40 mouse cellular contexts compared by ENCODE assay signal in the genomic region with DNA sequence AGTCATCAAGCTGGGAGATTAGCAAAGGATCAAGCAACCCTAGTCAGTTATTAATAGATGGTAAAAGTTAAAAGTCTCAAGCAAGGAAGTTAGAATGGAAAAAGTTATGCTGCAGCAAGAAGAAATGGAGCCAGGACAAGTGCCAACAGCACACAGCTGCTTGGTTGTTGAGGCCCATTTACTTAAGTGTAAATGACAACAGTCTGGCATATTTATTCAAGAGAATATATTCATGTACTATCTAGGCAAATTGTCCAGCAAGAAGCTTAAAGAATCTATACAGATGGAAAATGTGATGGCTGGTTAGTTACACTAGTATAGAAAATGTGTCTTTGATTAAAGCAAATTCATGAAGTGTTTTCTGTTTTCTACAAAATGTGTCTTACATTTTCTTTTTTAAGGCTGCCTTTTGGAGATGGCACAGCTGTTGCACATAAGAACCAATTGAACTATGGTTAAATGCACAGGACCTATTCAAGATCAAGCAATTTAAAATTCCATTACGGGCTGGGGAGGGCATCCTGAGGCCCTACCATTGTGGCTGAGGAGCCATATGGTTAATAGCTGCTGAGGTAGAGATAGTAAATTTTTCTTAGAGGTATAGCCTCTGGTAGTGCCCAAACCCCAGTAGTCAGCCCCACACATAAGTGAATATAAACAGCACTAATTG. TPM values are rescaled to one million over a fixed set of nuclear protein-coding genes. Genes with fewer than 3 reads are reported as not detected.
A peak's percentile ranks its signal among the peaks of the same experiment; 100 is the strongest.
DNase-seq lines count a peak whose midpoint lies in the region; ATAC-seq and TF ChIP-seq lines count a peak whose summit lies in the region.
"Had no signal": no experiment of that assay in that cellular context is flagged by ENCODE, and none has a peak within 500 bp of the region (broad histone marks: within the 10 kb centered on the region; RNA-seq: fewer than 3 reads in every experiment).

No protein-coding gene starts in this region.

- H3K27me3 ChIP-seq in embryonic facial prominence, embryonic 11.5 days (ENCODE audit: control insufficient read depth, insufficient read depth, low read length): no peaks in the 10 kb centered on the region
- H3K27me3 ChIP-seq in embryonic facial prominence, embryonic 10.5 days (replicated peaks; ENCODE audit: low read depth, poor library complexity, severe bottlenecking): no peaks in the 10 kb centered on the region
- H3K27me3 ChIP-seq in limb, embryonic 14.5 days (ENCODE audit: control insufficient read depth, insufficient read depth, low read length): no peaks in the 10 kb centered on the region
- H3K27me3 ChIP-seq in limb, embryonic 10.5 days (ENCODE audit: low read depth, poor library complexity, severe bottlenecking): no peaks in the 10 kb centered on the region
- H3K27me3 ChIP-seq in midbrain, postnatal 0 days (ENCODE audit: insufficient read depth, low read length): no peaks in the 10 kb centered on the region
- H3K27me3 ChIP-seq in midbrain, embryonic 15.5 days (replicated peaks): no peaks in the 10 kb centered on the region
- H3K27me3 ChIP-seq in midbrain, embryonic 16.5 days (ENCODE audit: control insufficient read depth, insufficient read depth, low read depth, low read length): no peaks in the 10 kb centered on the region
- H3K27me3 ChIP-seq: CH12.LX; embryonic facial prominence, embryonic 13.5 days; forebrain, embryonic 12.5 days; heart, embryonic 13.5 days; kidney, embryonic 15.5 days; limb, embryonic 15.5 days; liver, embryonic 13.5 days; megakaryocyte, embryonic 14.5 days; midbrain, embryonic 13.5 days had no signal

- DNase-seq in embryonic facial prominence, embryonic 11.5 days (ENCODE audit: low spot score): peak; percentile 7
- no peak for DNase-seq in embryonic facial prominence, embryonic 10.5 days (ENCODE audit: low spot score)
- DNase-seq in limb, embryonic 14.5 days (ENCODE audit: low spot score): peak; percentile 43
- DNase-seq in limb, embryonic 10.5 days (ENCODE audit: low spot score): no peak
- DNase-seq in midbrain, postnatal 0 days (ENCODE audit: low spot score): peak; percentile 22
- peak; percentile 2 for DNase-seq in lung, postnatal 14 days
- DNase-seq: adrenal gland, adult 8-10 months; cerebellum, adult 11 months; cerebellum, adult 9-10 months; cerebellum, postnatal 36 days; gastrocnemius, adult 2 months; kidney, adult 18-20 months; kidney, postnatal 36 days; liver, embryonic 13.5 days had no signal

- no peak overlapping the region for H3K9ac ChIP-seq in embryonic facial prominence, embryonic 11.5 days (replicated peaks; ENCODE audit: low read length)
- H3K9ac ChIP-seq in limb, embryonic 14.5 days (ENCODE audit: low read depth, low read length, severe bottlenecking): no peak overlapping the region
- H3K9ac ChIP-seq in midbrain, postnatal 0 days (replicated peaks; ENCODE audit: low read length, poor library complexity, severe bottlenecking): no peak overlapping the region
- no peak overlapping the region for H3K9ac ChIP-seq in midbrain, embryonic 15.5 days
- no peak overlapping the region for H3K9ac ChIP-seq in midbrain, embryonic 16.5 days (ENCODE audit: low read depth, low read length)
- H3K9ac ChIP-seq: embryonic facial prominence, embryonic 13.5 days; forebrain, embryonic 12.5 days; heart, embryonic 13.5 days; hindbrain, embryonic 14.5 days; kidney, embryonic 15.5 days; limb, embryonic 15.5 days; liver, embryonic 13.5 days; midbrain, embryonic 13.5 days had no signal

- H3K4me3 ChIP-seq in embryonic facial prominence, embryonic 11.5 days (ENCODE audit: low read depth, low read length): no peak overlapping the region
- H3K4me3 ChIP-seq in embryonic facial prominence, embryonic 10.5 days: no peak overlapping the region
- no peak overlapping the region for H3K4me3 ChIP-seq in limb, embryonic 14.5 days (replicated peaks; ENCODE audit: low read length)
- H3K4me3 ChIP-seq in limb, embryonic 10.5 days: no peak overlapping the region
- no peak overlapping the region for H3K4me3 ChIP-seq in midbrain, postnatal 0 days (ENCODE audit: low read depth, low read length)
- H3K4me3 ChIP-seq in midbrain, embryonic 15.5 days: no peak overlapping the region
- no peak overlapping the region for H3K4me3 ChIP-seq in midbrain, embryonic 16.5 days (ENCODE audit: low read depth, low read length)
- H3K4me3 ChIP-seq: embryonic facial prominence, embryonic 13.5 days; forebrain, embryonic 12.5 days; gastrocnemius, adult 2 months; heart, embryonic 13.5 days; kidney, embryonic 15.5 days; layer of hippocampus, adult 2 months; left cerebral cortex, adult 2 months; limb, embryonic 15.5 days; liver, embryonic 13.5 days; megakaryocyte, embryonic 14.5 days; midbrain, embryonic 13.5 days had no signal

- no peak overlapping the region for H3K27ac ChIP-seq in embryonic facial prominence, embryonic 11.5 days (replicated peaks; ENCODE audit: low read depth, low read length)
- H3K27ac ChIP-seq in embryonic facial prominence, embryonic 10.5 days (replicated peaks): no peak overlapping the region
- H3K27ac ChIP-seq in limb, embryonic 14.5 days (replicated peaks; ENCODE audit: low read depth, low read length): no peak overlapping the region
- H3K27ac ChIP-seq in limb, embryonic 10.5 days: no peak overlapping the region
- no peak overlapping the region for H3K27ac ChIP-seq in midbrain, postnatal 0 days (ENCODE audit: low read depth, low read length)
- no peak overlapping the region for H3K27ac ChIP-seq in midbrain, embryonic 15.5 days
- H3K27ac ChIP-seq in midbrain, embryonic 16.5 days (ENCODE audit: low read length): no peak overlapping the region
- H3K27ac ChIP-seq: forebrain, embryonic 12.5 days; gastrocnemius, adult 2 months; heart, embryonic 13.5 days; hindbrain, embryonic 14.5 days; kidney, embryonic 15.5 days; layer of hippocampus, adult 2 months; left cerebral cortex, adult 2 months; limb, embryonic 15.5 days; liver, embryonic 13.5 days; midbrain, embryonic 13.5 days had no signal

- no peak for TF ChIP-seq CTCF in midbrain, postnatal 0 days (IDR thresholded peaks at IDR 0.05)

- H3K9me3 ChIP-seq in embryonic facial prominence, embryonic 11.5 days (replicated peaks; ENCODE audit: control insufficient read depth, low read length): no peaks in the 10 kb centered on the region
- H3K9me3 ChIP-seq in embryonic facial prominence, embryonic 10.5 days: no peaks in the 10 kb centered on the region
- no peaks in the 10 kb centered on the region for H3K9me3 ChIP-seq in limb, embryonic 14.5 days (ENCODE audit: control insufficient read depth, low read length)
- no peaks in the 10 kb centered on the region for H3K9me3 ChIP-seq in limb, embryonic 10.5 days (replicated peaks)
- no peaks in the 10 kb centered on the region for H3K9me3 ChIP-seq in midbrain, postnatal 0 days (ENCODE audit: low read length)
- H3K9me3 ChIP-seq in midbrain, embryonic 15.5 days: no peaks in the 10 kb centered on the region
- H3K9me3 ChIP-seq in midbrain, embryonic 16.5 days (replicated peaks; ENCODE audit: control insufficient read depth, low read length, poor library complexity, severe bottlenecking): no peaks in the 10 kb centered on the region
- H3K9me3 ChIP-seq: embryonic facial prominence, embryonic 13.5 days; forebrain, embryonic 12.5 days; heart, embryonic 13.5 days; kidney, embryonic 15.5 days; limb, embryonic 15.5 days; liver, embryonic 13.5 days; megakaryocyte, embryonic 14.5 days; midbrain, embryonic 13.5 days had no signal

- no peaks in the 10 kb centered on the region for H3K4me1 ChIP-seq in embryonic facial prominence, embryonic 11.5 days (ENCODE audit: control insufficient read depth, insufficient read depth, low read length)
- H3K4me1 ChIP-seq in embryonic facial prominence, embryonic 10.5 days: no peaks in the 10 kb centered on the region
- H3K4me1 ChIP-seq in limb, embryonic 14.5 days (ENCODE audit: control insufficient read depth, insufficient read depth, low read length): no peaks in the 10 kb centered on the region
- no peaks in the 10 kb centered on the region for H3K4me1 ChIP-seq in limb, embryonic 10.5 days
- H3K4me1 ChIP-seq in midbrain, postnatal 0 days (ENCODE audit: insufficient read depth, low read length): no peaks in the 10 kb centered on the region
- H3K4me1 ChIP-seq in midbrain, embryonic 15.5 days: no peaks in the 10 kb centered on the region
- H3K4me1 ChIP-seq in midbrain, embryonic 16.5 days (ENCODE audit: control insufficient read depth, insufficient read depth, low read length): no peaks in the 10 kb centered on the region
- H3K4me1 ChIP-seq: forebrain, embryonic 12.5 days; heart, embryonic 13.5 days; kidney, embryonic 15.5 days; limb, embryonic 15.5 days; liver, embryonic 13.5 days; megakaryocyte, embryonic 14.5 days; midbrain, embryonic 13.5 days had no signal

- no peak for TF ChIP-seq POLR2A in limb, embryonic 14.5 days (IDR thresholded peaks at IDR 0.05; ENCODE audit: borderline replicate concordance, extremely low read depth, insufficient read depth, insufficient read length)

- H3K4me2 ChIP-seq in embryonic facial prominence, embryonic 11.5 days (ENCODE audit: low read depth, low read length): no peak overlapping the region
- no peak overlapping the region for H3K4me2 ChIP-seq in limb, embryonic 14.5 days (replicated peaks; ENCODE audit: low read depth, low read length, severe bottlenecking)
- H3K4me2 ChIP-seq in midbrain, postnatal 0 days (ENCODE audit: low read depth, low read length, poor library complexity, severe bottlenecking): no peak overlapping the region
- no peak overlapping the region for H3K4me2 ChIP-seq in midbrain, embryonic 15.5 days
- no peak overlapping the region for H3K4me2 ChIP-seq in midbrain, embryonic 16.5 days (ENCODE audit: low read length)
- H3K4me2 ChIP-seq: embryonic facial prominence, embryonic 13.5 days; forebrain, embryonic 12.5 days; heart, embryonic 13.5 days; hindbrain, embryonic 14.5 days; kidney, embryonic 15.5 days; limb, embryonic 15.5 days; liver, embryonic 13.5 days; midbrain, embryonic 13.5 days had no signal

- ATAC-seq in embryonic facial prominence, embryonic 11.5 days (replicated peaks; ENCODE audit: insufficient number of reproducible peaks, low FRiP score, low TSS enrichment, low read depth): no peak
- ATAC-seq in limb, embryonic 14.5 days (ENCODE audit: low FRiP score, low read depth): no peak
- no peak for ATAC-seq in midbrain, postnatal 0 days (ENCODE audit: low FRiP score)
- no peak for ATAC-seq in midbrain, embryonic 15.5 days (replicated peaks)
- no peak for ATAC-seq in midbrain, embryonic 16.5 days
- ATAC-seq: midbrain, embryonic 13.5 days had no signal

- WGBS in embryonic facial prominence, embryonic 11.5 days: 64% methylated on average over 1 of the region's 1 CpGs
- 72% methylated on average over 1 of the region's 1 CpGs for WGBS in embryonic facial prominence, embryonic 10.5 days
- WGBS in limb, embryonic 14.5 days: 69% methylated on average over 1 of the region's 1 CpGs
- 81% methylated on average over 1 of the region's 1 CpGs for WGBS in limb, embryonic 10.5 days
- WGBS in midbrain, postnatal 0 days: 96% methylated on average over 1 of the region's 1 CpGs
- WGBS in midbrain, embryonic 15.5 days: 84% methylated on average over 1 of the region's 1 CpGs
- 82% methylated on average over 1 of the region's 1 CpGs for WGBS in midbrain, embryonic 16.5 days

- H3K36me3 ChIP-seq in embryonic facial prominence, embryonic 11.5 days (replicated peaks; ENCODE audit: control insufficient read depth, insufficient read depth, low read depth, low read length): no peaks in the 10 kb centered on the region
- H3K36me3 ChIP-seq in embryonic facial prominence, embryonic 10.5 days (replicated peaks): no peaks in the 10 kb centered on the region
- H3K36me3 ChIP-seq in limb, embryonic 14.5 days (ENCODE audit: control insufficient read depth, insufficient read depth, low read length): no peaks in the 10 kb centered on the region
- H3K36me3 ChIP-seq in limb, embryonic 10.5 days: no peaks in the 10 kb centered on the region
- H3K36me3 ChIP-seq in midbrain, postnatal 0 days (ENCODE audit: insufficient read depth, low read length): no peaks in the 10 kb centered on the region
- H3K36me3 ChIP-seq in midbrain, embryonic 15.5 days (replicated peaks): no peaks in the 10 kb centered on the region
- no peaks in the 10 kb centered on the region for H3K36me3 ChIP-seq in midbrain, embryonic 16.5 days (ENCODE audit: control insufficient read depth, insufficient read depth, low read length)
- H3K36me3 ChIP-seq: embryonic facial prominence, embryonic 13.5 days; forebrain, embryonic 12.5 days; heart, embryonic 13.5 days; kidney, embryonic 15.5 days; limb, embryonic 15.5 days; liver, embryonic 13.5 days; midbrain, embryonic 13.5 days had no signal

RNA-seq across cellular contexts. Expression of a gene that starts 8.1 kb away (rescaled TPM):
- polyA plus RNA-seq in embryonic facial prominence, embryonic 11.5 days (2014; fragmentation: Nextera tagmentation; extraction: Ambion mirVana): not detected in 2 replicates
- not detected in 2 replicates for polyA plus RNA-seq in embryonic facial prominence, embryonic 10.5 days (2016; fragmentation: Nextera tagmentation; extraction: Ambion mirVana)
- polyA plus RNA-seq in limb, embryonic 14.5 days (2012; rRNA removed): 0.06 and 0.08 TPM in 2 replicates
- polyA plus RNA-seq in limb, embryonic 14.5 days (2014; fragmentation: Nextera tagmentation; extraction: Ambion mirVana): not detected in 2 replicates
- polyA plus RNA-seq in limb, embryonic 10.5 days (2016; fragmentation: Nextera tagmentation; extraction: Ambion mirVana): not detected in 2 replicates
- not detected in 2 replicates for total RNA-seq in midbrain, postnatal 0 days (2014; rRNA removed)
- not detected in 2 replicates for polyA plus RNA-seq in midbrain, postnatal 0 days (2015; fragmentation: Nextera tagmentation; extraction: Ambion mirVana)
- not detected in 2 replicates for polyA plus RNA-seq in midbrain, embryonic 15.5 days (2015; fragmentation: Nextera tagmentation; extraction: Ambion mirVana)
- polyA plus RNA-seq in midbrain, embryonic 16.5 days (2015; fragmentation: Nextera tagmentation; extraction: Ambion mirVana): not detected in 2 replicates
- total RNA-seq: adrenal gland, adult 8-10 months; adrenal gland, postnatal 4 days; CH12.LX; ES-E14; gastrocnemius, adult 2 months; heart, adult 8-10 months; heart, postnatal 10 days; hematopoietic stem cell, adult 5-6 weeks; layer of hippocampus, adult 2 months; layer of hippocampus, postnatal 14 days; left cerebral cortex, adult 2 months; left cerebral cortex, postnatal 36 days; neutrophil, adult 5-6 weeks had no signal
- polyA plus RNA-seq: C2C12; embryonic facial prominence, embryonic 13.5 days; forebrain, embryonic 12.5 days; gonadal fat pad, adult 2 months; heart, embryonic 13.5 days; hindbrain, embryonic 14.5 days; intestine, embryonic 14.5 days; kidney, embryonic 15.5 days; limb, embryonic 15.5 days; liver, embryonic 13.5 days; midbrain, embryonic 13.5 days; neural tube, embryonic 11.5 days; testis, adult 2 months had no signal

RNA-seq across cellular contexts. Expression of a gene that starts 30.0 kb away (rescaled TPM):
- polyA plus RNA-seq in embryonic facial prominence, embryonic 11.5 days (2014; fragmentation: Nextera tagmentation; extraction: Ambion mirVana): not detected in 2 replicates
- polyA plus RNA-seq in embryonic facial prominence, embryonic 10.5 days (2016; fragmentation: Nextera tagmentation; extraction: Ambion mirVana): not detected in 2 replicates
- polyA plus RNA-seq in limb, embryonic 14.5 days (2012; rRNA removed): not detected in 2 replicates
- not detected in 2 replicates for polyA plus RNA-seq in limb, embryonic 14.5 days (2014; fragmentation: Nextera tagmentation; extraction: Ambion mirVana)
- polyA plus RNA-seq in limb, embryonic 10.5 days (2016; fragmentation: Nextera tagmentation; extraction: Ambion mirVana): not detected in 2 replicates
- not detected in 2 replicates for total RNA-seq in midbrain, postnatal 0 days (2014; rRNA removed)
- not detected in 2 replicates for polyA plus RNA-seq in midbrain, postnatal 0 days (2015; fragmentation: Nextera tagmentation; extraction: Ambion mirVana)
- polyA plus RNA-seq in midbrain, embryonic 15.5 days (2015; fragmentation: Nextera tagmentation; extraction: Ambion mirVana): not detected in 2 replicates
- not detected in 2 replicates for polyA plus RNA-seq in midbrain, embryonic 16.5 days (2015; fragmentation: Nextera tagmentation; extraction: Ambion mirVana)
- total RNA-seq: adrenal gland, adult 8-10 months; adrenal gland, postnatal 4 days; CH12.LX; ES-E14; gastrocnemius, adult 2 months; heart, adult 8-10 months; heart, postnatal 10 days; hematopoietic stem cell, adult 5-6 weeks; layer of hippocampus, adult 2 months; layer of hippocampus, postnatal 14 days; left cerebral cortex, adult 2 months; left cerebral cortex, postnatal 36 days; neutrophil, adult 5-6 weeks had no signal
- polyA plus RNA-seq: C2C12; embryonic facial prominence, embryonic 13.5 days; forebrain, embryonic 12.5 days; gonadal fat pad, adult 2 months; heart, embryonic 13.5 days; hindbrain, embryonic 14.5 days; intestine, embryonic 14.5 days; kidney, embryonic 15.5 days; limb, embryonic 15.5 days; liver, embryonic 13.5 days; midbrain, embryonic 13.5 days; neural tube, embryonic 11.5 days; testis, adult 2 months had no signal

RNA-seq across cellular contexts. Expression of a gene that starts 30.1 kb away (rescaled TPM):
- not detected in 2 replicates for polyA plus RNA-seq in embryonic facial prominence, embryonic 11.5 days (2014; fragmentation: Nextera tagmentation; extraction: Ambion mirVana)
- polyA plus RNA-seq in embryonic facial prominence, embryonic 10.5 days (2016; fragmentation: Nextera tagmentation; extraction: Ambion mirVana): not detected in 2 replicates
- polyA plus RNA-seq in limb, embryonic 14.5 days (2012; rRNA removed): not detected in 2 replicates
- not detected in 2 replicates for polyA plus RNA-seq in limb, embryonic 14.5 days (2014; fragmentation: Nextera tagmentation; extraction: Ambion mirVana)
- polyA plus RNA-seq in limb, embryonic 10.5 days (2016; fragmentation: Nextera tagmentation; extraction: Ambion mirVana): not detected in 2 replicates
- total RNA-seq in midbrain, postnatal 0 days (2014; rRNA removed): not detected in 2 replicates
- polyA plus RNA-seq in midbrain, postnatal 0 days (2015; fragmentation: Nextera tagmentation; extraction: Ambion mirVana): not detected in 2 replicates
- polyA plus RNA-seq in midbrain, embryonic 15.5 days (2015; fragmentation: Nextera tagmentation; extraction: Ambion mirVana): not detected in 2 replicates
- not detected in 2 replicates for polyA plus RNA-seq in midbrain, embryonic 16.5 days (2015; fragmentation: Nextera tagmentation; extraction: Ambion mirVana)
- total RNA-seq: adrenal gland, adult 8-10 months; adrenal gland, postnatal 4 days; CH12.LX; ES-E14; gastrocnemius, adult 2 months; heart, adult 8-10 months; heart, postnatal 10 days; hematopoietic stem cell, adult 5-6 weeks; layer of hippocampus, adult 2 months; layer of hippocampus, postnatal 14 days; left cerebral cortex, adult 2 months; left cerebral cortex, postnatal 36 days; neutrophil, adult 5-6 weeks had no signal
- polyA plus RNA-seq: C2C12; embryonic facial prominence, embryonic 13.5 days; forebrain, embryonic 12.5 days; gonadal fat pad, adult 2 months; heart, embryonic 13.5 days; hindbrain, embryonic 14.5 days; intestine, embryonic 14.5 days; kidney, embryonic 15.5 days; limb, embryonic 15.5 days; liver, embryonic 13.5 days; midbrain, embryonic 13.5 days; neural tube, embryonic 11.5 days; testis, adult 2 months had no signal

RNA-seq across cellular contexts. Expression of a gene that starts 51.6 kb away (rescaled TPM):
- not detected in 2 replicates for polyA plus RNA-seq in embryonic facial prominence, embryonic 11.5 days (2014; fragmentation: Nextera tagmentation; extraction: Ambion mirVana)
- polyA plus RNA-seq in embryonic facial prominence, embryonic 10.5 days (2016; fragmentation: Nextera tagmentation; extraction: Ambion mirVana): not detected in 2 replicates
- not detected in 2 replicates for polyA plus RNA-seq in limb, embryonic 14.5 days (2012; rRNA removed)
- polyA plus RNA-seq in limb, embryonic 14.5 days (2014; fragmentation: Nextera tagmentation; extraction: Ambion mirVana): not detected in 2 replicates
- not detected in 2 replicates for polyA plus RNA-seq in limb, embryonic 10.5 days (2016; fragmentation: Nextera tagmentation; extraction: Ambion mirVana)
- 0.16 TPM in 1 of 2 replicates, not detected in the other for total RNA-seq in midbrain, postnatal 0 days (2014; rRNA removed)
- 0.05 TPM in 1 of 2 replicates, not detected in the other for polyA plus RNA-seq in midbrain, postnatal 0 days (2015; fragmentation: Nextera tagmentation; extraction: Ambion mirVana)
- polyA plus RNA-seq in midbrain, embryonic 15.5 days (2015; fragmentation: Nextera tagmentation; extraction: Ambion mirVana): not detected in 2 replicates
- polyA plus RNA-seq in midbrain, embryonic 16.5 days (2015; fragmentation: Nextera tagmentation; extraction: Ambion mirVana): not detected in 2 replicates
- total RNA-seq: adrenal gland, adult 8-10 months; adrenal gland, postnatal 4 days; CH12.LX; ES-E14; gastrocnemius, adult 2 months; heart, adult 8-10 months; heart, postnatal 10 days; hematopoietic stem cell, adult 5-6 weeks; layer of hippocampus, adult 2 months; layer of hippocampus, postnatal 14 days; left cerebral cortex, adult 2 months; left cerebral cortex, postnatal 36 days had no signal
- polyA plus RNA-seq: C2C12; forebrain, embryonic 12.5 days; gonadal fat pad, adult 2 months; heart, embryonic 13.5 days; hindbrain, embryonic 14.5 days; intestine, embryonic 14.5 days; kidney, embryonic 15.5 days; limb, embryonic 15.5 days; liver, embryonic 13.5 days; midbrain, embryonic 13.5 days; neural tube, embryonic 11.5 days; testis, adult 2 months had no signal

RNA-seq across cellular contexts. Expression of a gene that starts 52.0 kb away (rescaled TPM):
- polyA plus RNA-seq in embryonic facial prominence, embryonic 11.5 days (2014; fragmentation: Nextera tagmentation; extraction: Ambion mirVana): not detected in 2 replicates
- polyA plus RNA-seq in embryonic facial prominence, embryonic 10.5 days (2016; fragmentation: Nextera tagmentation; extraction: Ambion mirVana): not detected in 2 replicates
- polyA plus RNA-seq in limb, embryonic 14.5 days (2012; rRNA removed): not detected in 2 replicates
- not detected in 2 replicates for polyA plus RNA-seq in limb, embryonic 14.5 days (2014; fragmentation: Nextera tagmentation; extraction: Ambion mirVana)
- polyA plus RNA-seq in limb, embryonic 10.5 days (2016; fragmentation: Nextera tagmentation; extraction: Ambion mirVana): not detected in 2 replicates
- total RNA-seq in midbrain, postnatal 0 days (2014; rRNA removed): not detected in 2 replicates
- polyA plus RNA-seq in midbrain, postnatal 0 days (2015; fragmentation: Nextera tagmentation; extraction: Ambion mirVana): not detected in 2 replicates
- not detected in 2 replicates for polyA plus RNA-seq in midbrain, embryonic 15.5 days (2015; fragmentation: Nextera tagmentation; extraction: Ambion mirVana)
- polyA plus RNA-seq in midbrain, embryonic 16.5 days (2015; fragmentation: Nextera tagmentation; extraction: Ambion mirVana): not detected in 2 replicates
- total RNA-seq: adrenal gland, adult 8-10 months; adrenal gland, postnatal 4 days; CH12.LX; ES-E14; gastrocnemius, adult 2 months; heart, adult 8-10 months; heart, postnatal 10 days; hematopoietic stem cell, adult 5-6 weeks; layer of hippocampus, adult 2 months; layer of hippocampus, postnatal 14 days; left cerebral cortex, adult 2 months; left cerebral cortex, postnatal 36 days; neutrophil, adult 5-6 weeks had no signal
- polyA plus RNA-seq: C2C12; embryonic facial prominence, embryonic 13.5 days; forebrain, embryonic 12.5 days; gonadal fat pad, adult 2 months; heart, embryonic 13.5 days; hindbrain, embryonic 14.5 days; intestine, embryonic 14.5 days; kidney, embryonic 15.5 days; limb, embryonic 15.5 days; liver, embryonic 13.5 days; midbrain, embryonic 13.5 days; neural tube, embryonic 11.5 days; testis, adult 2 months had no signal

Comparison
In these comparisons a context has a peak if more than half of its experiments do, and no peak if none do; other contexts are left out.
1. DNase-seq: peak in embryonic facial prominence, embryonic 11.5 days (single experiment), limb, embryonic 14.5 days (single experiment), midbrain, postnatal 0 days (single experiment) and lung, postnatal 14 days (single experiment); none in embryonic facial prominence, embryonic 10.5 days (single experiment) and limb, embryonic 10.5 days (single experiment).